Mouse (Mus musculus) ES-E14 (cell line): ENCODE data around the gene Olfr9.
"Not testable (repeated sequence)": the region's sequence is repeated elsewhere in the genome, so short reads cannot be mapped to it uniquely, and the experiment has no call there.

Source experiments
- CHD2 ChIP-seq: IDR thresholded peaks from 2 replicates; pipeline ENCODE4 v1.6.1; 2014; ENCODE audit warnings: mild to moderate bottlenecking, low read depth, low read length, inconsistent platforms
- HCFC1 ChIP-seq: IDR thresholded peaks from 2 replicates; pipeline ENCODE4 v1.6.1; 2012; ENCODE audit warnings: low read length, inconsistent platforms, borderline replicate concordance; ENCODE audit not compliant: insufficient read depth

DNA sequence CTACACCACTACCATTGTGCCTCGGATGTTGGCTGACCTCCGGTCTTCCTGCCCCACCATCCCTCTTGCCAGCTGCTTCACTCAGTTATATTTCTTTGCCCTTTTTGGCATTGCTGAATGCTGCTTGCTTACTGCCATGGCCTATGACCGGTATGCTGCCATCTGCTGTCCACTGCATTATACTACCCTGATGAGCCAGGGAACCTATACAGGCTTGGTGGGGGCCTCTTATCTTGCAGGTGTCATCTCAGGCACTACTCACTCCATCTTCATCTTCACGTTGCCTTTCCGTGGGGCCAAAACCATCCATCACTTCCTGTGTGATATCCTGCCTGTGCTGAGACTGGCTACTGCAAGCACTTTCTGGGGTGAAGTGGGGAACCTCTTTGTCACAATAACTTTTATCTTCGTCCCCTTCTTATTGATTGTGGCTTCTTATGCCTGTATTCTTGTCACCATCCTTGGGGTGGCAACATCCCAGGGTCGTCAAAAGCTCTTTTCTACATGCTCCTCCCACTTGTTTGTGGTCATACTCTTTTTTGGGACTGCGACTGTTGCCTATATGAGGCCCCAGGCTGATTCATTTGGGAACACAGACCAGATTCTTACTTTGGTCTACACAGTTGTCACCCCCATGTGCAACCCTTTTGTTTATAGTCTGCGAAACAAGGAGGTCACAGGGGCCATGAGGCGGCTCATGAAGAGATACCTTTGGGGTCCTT lies 1.1 kb downstream of the Olfr9 start:
- not testable (repeated sequence) for TF ChIP-seq CHD2, HCFC1
